Mouse (Mus musculus) adrenal gland (tissue): ENCODE results near the gene Tat.
"Not testable (repeated sequence)": the region's sequence is repeated elsewhere in the genome, so short reads cannot be mapped to it uniquely, and the experiment has no call there.

Experiments
- intact Hi-C: fragments of 180-260 bp; cut with DNase I; formaldehyde crosslinking; loops from one replicate; pipeline ENCODE4 v1.15.1; 2025

Gene Tat

GRCm38 (mm10) chr8:109982386-109983105 lies 7.7 kb upstream of the Tat start:
- intact Hi-C loops: no loop called here

- intact Hi-C loops: no loop called here
These were observed 6.3 kb upstream of the Tat start for GRCm38 (mm10) chr8:109983944-109984343.

- intact Hi-C loops: no loop called here
These were observed 3.9 kb upstream of the Tat start for GRCm38 (mm10) chr8:109986384-109986783.

- intact Hi-C loops: no loop called here
These were observed 2.5 kb upstream of the Tat start for GRCm38 (mm10) chr8:109987776-109988175.

DNA sequence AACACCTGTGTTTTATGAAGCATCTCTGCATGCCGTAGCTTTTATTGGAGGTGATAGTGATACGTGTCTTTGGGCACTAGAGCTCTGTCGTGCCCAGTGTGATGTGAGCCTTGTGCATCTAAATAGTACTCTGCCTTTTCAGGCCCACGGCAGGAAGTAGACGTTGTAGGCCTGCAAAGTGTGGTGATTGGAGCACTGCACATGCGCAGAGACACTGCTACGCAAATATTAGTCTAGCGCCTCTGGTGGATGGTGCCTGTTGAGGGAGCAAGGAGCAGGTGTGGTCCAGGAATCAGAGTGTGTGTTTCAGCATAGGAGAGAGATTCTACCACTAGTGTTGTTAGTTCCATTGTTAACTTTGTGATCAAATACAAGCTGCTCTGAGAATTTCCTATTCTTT lies 1.1 kb upstream of the Tat start:
- intact Hi-C loops: no loop called here

DNA sequence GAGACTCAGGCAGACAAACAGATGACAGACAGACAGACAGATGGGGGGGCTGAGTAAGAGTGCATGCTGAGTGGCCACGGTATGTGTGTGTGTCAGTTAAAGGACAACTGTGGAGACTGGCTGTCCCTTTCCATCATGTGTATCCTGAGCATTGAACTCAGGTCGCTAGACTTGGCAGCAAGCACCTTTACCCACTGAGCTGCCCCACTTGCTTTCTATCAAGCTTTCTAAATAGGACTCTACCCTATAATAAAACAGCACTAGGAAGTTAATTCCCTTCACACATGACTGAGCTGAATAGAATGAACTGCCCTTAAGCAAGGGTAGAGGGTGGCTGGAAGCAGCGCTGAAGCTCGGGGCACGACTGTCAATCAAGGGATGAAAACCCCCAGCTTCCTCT lies 1.9 kb downstream of the Tat start:
- intact Hi-C loops: no loop called here

- intact Hi-C loops: no loop called here
These were observed 2.7 kb downstream of the Tat start for GRCm38 (mm10) chr8:109992951-109993350.

DNA sequence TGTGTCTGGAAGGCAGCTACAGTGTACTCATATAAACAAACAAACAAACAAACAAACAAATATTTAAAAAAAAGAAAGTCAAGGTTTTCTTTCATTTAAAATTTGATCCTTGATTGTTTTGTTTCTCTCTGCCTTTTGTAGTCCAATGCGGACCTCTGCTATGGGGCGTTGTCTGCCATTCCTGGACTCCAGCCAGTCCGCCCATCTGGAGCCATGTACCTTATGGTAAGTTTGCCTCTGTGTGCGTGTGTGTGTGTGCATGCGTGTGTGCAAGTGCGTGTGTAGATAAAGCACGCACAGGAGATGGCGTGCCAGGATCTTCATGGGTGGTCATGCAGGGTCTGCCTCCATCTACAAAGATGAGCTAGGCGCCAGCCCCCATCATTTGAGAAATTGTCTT lies 7.1 kb downstream of the Tat start:
- intact Hi-C loops: no loop called here

DNA sequence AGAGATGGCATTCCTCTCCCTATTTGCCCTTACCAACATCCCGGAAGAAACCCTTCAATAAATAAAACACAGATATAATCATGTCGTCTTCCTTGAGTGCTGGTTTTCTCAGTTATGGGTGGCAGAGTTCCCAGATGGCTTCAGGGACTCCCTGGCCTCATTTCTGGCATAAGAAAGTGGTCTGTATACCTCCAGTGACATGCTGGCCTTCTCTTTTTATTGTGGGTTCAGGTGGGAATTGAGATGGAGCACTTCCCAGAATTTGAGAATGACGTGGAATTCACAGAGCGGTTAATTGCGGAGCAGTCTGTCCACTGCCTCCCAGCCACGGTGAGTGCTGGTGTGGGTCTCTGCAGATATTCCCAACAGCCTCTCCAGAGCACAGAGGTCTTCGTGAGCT lies 7.8 kb downstream of the Tat start:
- intact Hi-C loops: no loop called here

DNA sequence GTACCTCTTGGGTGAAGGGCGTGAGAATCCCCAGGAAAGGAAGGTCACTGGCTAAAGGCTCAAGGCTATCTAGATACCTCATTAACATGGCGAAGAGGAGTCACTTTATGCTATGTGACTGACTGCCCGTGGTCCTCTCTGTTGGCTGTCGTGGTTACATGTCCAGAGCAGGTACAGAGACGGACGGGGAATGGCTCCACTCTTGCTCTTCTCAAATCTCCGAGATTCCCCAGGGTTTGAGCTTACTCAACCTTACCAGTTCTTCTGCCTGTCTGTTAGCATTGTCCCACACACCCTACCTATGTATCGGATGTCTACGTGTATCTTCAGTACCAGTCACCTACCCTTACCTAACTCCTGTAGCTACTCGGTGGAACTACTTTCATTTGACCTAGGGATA lies 9.7 kb downstream of the Tat start:
- intact Hi-C loops: no loop called here

DNA sequence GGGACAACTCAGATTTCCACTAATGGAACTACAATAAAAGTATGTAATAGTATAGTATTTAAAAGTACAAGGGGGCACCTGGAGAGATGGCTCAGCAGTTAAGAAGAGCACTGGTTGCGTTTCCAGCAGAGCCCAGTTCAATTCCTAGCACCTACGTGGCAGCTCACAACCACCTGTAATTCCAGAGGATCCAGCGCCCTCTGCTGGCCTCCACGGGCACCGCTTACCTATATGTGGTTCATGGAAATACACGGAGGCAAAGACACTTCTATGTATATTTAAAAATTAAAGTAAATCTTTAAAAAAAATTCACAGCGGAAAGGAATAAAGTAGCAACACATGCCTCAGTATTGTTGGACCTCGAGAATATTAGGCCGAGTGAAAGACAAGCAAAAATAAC lies 12.7 kb downstream of the Tat start:
- intact Hi-C loops: no loop called here

- intact Hi-C loops: no loop called here
These were observed 14.1 kb downstream of the Tat start for GRCm38 (mm10) chr8:110004300-110004699.

- intact Hi-C loops: no loop called here
These were observed 16.2 kb downstream of the Tat start for GRCm38 (mm10) chr8:110006312-110007023.

- intact Hi-C loops: no loop called here
These were observed 18.2 kb downstream of the Tat start for GRCm38 (mm10) chr8:110008228-110008994.

DNA sequence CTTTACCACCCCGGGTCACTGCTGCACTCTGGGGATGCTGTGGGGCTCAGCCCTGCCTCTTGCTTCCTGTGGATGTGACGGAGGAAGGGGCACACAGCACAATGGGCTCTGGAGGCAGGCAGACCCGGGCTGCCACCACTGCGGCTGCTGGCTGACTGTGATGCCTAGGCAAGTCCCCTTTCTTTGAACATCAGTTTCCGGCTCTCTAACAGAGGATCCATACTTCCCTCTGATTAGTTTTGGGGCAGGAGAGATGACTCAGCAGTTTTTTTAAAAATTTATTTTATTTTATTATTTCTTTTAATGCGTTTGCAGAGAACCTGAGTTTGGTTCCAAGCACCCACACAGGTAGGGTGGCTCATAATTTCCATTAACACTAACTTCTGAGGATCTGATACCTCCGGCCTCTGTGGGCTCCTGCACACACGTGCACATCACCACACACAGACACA lies 18.8 kb downstream of the Tat start:
- intact Hi-C loops: no loop called here

DNA sequence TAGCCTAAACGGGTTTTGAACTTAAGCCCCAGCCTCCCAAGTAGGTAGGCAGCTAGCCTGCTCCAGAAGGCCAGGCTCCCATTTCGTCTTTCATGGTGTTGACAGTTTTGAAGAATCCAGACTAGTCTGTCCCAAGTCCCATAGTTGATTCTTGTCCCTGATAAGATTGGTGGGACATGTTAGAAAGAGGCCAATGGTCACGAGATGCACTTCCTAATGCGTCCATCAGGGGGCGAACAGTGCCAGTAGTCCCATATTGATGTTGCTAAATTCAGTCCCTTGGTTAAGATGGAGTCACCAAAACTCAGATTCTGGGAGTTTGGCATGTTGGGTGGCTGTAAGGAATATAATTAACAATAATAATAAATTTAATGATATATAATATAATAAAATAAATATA lies 20.6 kb downstream of the Tat start:
- intact Hi-C loops: loop anchor here (2.0 kb wide), 2 partner anchors 40 to 60 kb away; no protein-coding TSS in a partner anchor

DNA sequence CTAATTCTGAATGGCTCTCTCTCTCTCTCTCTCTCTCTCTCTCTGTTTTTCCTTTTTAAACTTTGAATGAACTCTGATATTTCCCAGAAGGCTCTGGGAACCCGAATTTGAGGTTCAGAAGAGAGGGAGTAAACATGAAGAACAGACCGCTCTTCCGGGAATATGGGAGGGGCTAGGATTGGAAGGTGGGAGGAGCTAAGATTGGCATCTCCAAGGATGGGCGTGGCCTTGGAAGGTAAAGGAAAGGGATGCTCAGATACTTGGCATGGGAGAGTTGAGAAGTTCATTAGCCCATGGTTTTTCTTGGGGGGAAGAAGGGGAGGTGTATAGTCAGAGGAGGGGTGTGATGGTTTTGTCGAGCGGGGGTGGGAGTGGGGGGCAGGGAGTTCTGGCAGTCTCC lies 31.8 kb downstream of the Tat start:
- intact Hi-C loops: no loop called here

DNA sequence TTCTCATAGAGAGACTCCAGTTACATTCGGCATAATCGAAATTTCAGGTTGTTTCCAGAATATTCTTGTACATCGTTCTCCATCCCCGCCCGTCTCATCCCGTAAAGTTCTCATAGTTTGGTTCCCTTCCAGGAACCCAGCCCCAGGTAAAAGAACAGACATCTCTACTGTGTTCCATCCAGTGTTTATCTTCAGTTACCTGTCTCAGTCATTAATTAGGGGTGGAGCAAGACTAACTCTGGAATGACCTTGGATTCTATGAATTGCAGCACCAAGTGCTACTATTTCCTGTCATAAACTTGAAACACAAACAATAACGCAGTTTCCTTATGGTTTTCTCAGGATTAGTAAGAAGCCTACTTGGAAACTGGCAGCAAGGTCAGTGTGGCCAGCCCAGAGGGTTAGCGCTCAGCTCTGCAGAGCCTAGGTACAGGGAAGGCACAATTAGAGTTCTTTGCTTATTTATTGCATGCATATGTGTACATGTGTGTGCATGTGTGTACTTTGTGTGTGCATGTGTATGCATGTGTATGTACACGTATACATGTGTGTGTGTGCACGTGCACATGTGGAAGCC lies 32.6 kb downstream of the Tat start:
- intact Hi-C loops: no loop called here

GRCm38 (mm10) chr8:110033771-110034170 lies 43.5 kb downstream of the Tat start:
- intact Hi-C loops: not testable (repeated sequence)

- intact Hi-C loops: no loop called here
These were observed 44.1 kb downstream of the Tat start for GRCm38 (mm10) chr8:110034331-110034730.

DNA sequence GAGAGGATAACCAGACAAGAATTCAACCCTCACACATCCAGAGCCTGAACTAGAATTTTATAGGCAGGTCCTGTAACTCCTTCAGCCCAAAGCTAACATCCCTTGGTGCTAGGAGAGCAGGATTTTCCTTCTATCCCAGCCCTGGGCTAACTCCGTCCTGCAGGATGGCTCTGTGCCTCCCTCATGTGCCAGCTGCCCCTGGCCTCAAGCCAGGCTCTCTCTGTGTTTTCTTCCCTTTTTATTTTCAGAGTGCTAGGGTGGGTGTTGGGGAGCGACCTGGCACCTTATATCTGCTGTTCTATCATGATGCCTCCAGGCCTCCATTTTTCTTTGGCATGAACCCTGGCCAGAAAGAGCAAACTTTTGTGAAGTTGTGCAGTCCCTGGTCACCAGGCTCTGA lies 45.9 kb downstream of the Tat start:
- intact Hi-C loops: no loop called here

DNA sequence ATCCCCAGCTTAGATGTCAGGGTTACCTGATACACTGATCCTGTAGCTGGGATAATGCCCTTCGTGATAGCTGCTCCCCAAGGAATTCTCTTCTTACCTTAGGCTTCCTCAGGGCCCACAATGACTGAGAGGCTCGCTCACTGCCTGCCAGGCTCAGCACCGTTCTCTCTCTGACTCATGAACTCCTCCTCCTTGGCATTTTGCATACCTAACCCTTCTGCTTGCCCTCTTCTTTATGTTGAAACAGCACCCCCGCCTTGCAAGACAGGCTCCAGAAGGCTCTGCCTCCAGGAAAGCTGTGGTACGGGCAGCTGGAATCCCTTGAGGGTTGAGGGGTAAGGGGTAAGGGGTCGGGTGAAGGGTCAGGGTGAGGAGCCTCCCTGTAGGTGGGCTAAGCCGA lies 49.0 kb downstream of the Tat start:
- intact Hi-C loops: no loop called here
